Mouse (Mus musculus): ENCODE data around the gene Pamr1. TPM values are rescaled to one million over a fixed set of nuclear protein-coding genes. Genes with fewer than 3 reads are reported as not detected.

Gene Pamr1
- polyA plus RNA-seq, 1 experiment = not detected

DNA sequence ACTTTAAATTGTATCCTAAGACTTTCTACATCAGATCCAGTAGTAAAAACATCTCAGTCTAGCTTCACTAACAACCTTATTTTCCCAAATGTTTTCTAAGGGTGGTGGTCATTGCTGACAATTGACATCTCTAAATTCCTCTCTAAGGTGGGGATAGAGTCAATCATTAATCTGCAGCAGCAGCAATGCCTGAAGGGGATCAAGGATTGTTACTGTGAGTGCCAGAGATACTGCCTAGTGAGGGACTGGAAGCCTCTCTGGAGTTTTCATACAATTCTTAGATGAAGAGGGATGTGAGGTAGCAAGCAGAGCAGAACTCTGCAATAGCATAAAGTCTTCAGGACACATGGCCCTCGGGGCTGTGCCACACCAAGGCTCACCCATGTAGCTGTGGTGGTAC, 14.0 kb downstream of the Pamr1 start:
- no peak for TF ChIP-seq GATA1 (IDR thresholded peaks at IDR 0.05; ENCODE audit: low read length)

GRCm38 (mm10) chr2:102579248-102579647, 29.4 kb downstream of the Pamr1 start:
- TF ChIP-seq GATA1 (IDR thresholded peaks at IDR 0.05; ENCODE audit: low read length) = no peak

- TF ChIP-seq GATA1 (IDR thresholded peaks at IDR 0.05; ENCODE audit: low read length) = no peak
Observed at GRCm38 (mm10) chr2:102589977-102590376, 40.2 kb downstream of the Pamr1 start.

DNA sequence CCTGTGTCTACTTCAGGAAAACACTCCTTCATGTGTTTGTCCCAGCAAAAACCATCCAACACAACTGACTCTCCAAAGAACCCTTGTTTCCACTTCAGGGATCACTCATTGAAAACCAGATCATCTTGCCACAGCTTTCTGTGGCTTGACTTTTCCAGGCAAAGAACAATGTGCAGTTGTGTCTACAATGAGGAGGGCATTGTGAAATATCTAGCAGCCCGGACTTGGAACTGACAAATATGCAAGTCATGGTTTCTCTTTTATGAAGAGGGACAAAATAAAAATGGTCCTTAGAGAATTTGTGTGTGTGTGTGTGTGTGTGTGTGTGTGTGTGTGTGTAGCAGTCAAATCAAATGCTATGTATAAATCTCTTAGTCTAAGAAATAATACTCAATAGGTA, 44.7 kb downstream of the Pamr1 start:
- TF ChIP-seq GATA1 (IDR thresholded peaks at IDR 0.05; ENCODE audit: low read length) = no peak

- TF ChIP-seq GATA1 (IDR thresholded peaks at IDR 0.05; ENCODE audit: low read length) = no peak
Observed at GRCm38 (mm10) chr2:102595395-102596130, 45.8 kb downstream of the Pamr1 start.

DNA sequence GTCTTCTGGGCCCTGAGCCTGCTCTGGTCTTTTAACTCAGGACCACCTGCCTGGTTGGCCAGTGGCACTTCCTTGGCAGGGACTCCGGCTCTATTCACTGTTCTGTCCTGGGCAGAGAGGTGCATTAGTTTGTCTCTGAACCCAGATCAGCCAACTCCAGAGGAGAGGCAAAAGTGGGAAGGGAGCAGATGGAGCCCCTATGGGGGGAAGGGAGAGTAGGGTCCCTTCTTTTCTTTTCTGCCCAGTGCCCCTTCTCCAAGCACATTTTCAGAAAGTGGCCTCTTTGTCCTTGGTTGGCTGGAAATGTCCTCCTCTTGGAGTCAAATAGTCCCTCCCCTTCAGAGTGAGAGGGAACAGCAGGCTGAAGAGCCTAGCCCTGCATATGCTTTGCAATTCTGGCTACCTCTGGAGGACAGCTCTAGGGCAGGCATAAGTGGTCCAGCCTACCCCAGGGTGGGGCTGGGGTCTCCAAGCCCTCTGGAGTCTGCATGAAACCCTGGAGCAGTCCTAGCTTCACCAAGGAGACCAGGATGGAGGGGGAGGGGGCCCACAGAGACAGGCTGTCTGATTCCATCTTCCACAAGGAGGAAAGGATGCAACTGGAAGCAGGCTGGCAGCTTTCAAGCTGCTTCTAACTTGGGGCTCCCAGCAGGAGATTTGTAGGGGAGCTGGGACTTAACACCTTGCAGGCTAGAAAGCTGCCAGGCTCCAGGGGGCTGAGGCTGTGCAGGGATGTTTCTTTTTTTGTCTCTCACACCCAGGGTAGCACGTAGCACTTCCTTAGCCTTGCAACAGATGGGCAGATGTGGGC, 49.3 kb downstream of the Pamr1 start:
- no peak for TF ChIP-seq GATA1 (IDR thresholded peaks at IDR 0.05; ENCODE audit: low read length)

DNA sequence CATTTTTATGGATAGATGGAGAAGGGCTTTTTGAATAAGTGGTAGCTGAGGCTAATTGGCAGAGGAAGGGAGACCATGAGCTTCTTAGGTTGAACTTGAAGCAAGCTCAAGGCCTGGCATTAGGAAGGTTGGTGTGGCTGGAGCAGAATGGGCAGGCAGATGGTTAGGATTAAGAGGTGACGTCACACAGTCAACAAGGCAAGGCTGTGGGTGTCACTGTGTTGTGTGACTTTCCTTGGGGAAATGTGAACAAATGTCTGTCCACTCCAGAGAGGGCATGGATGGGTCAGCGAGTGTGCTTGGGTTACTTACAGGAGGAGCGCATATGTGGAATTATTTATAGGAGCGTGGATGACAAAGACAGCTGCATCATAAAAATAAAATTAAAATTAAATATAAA, 50.7 kb downstream of the Pamr1 start:
- no peak for TF ChIP-seq GATA1 (IDR thresholded peaks at IDR 0.05; ENCODE audit: low read length)

GRCm38 (mm10) chr2:102610485-102610884, 60.7 kb downstream of the Pamr1 start:
- no peak for TF ChIP-seq GATA1 (IDR thresholded peaks at IDR 0.05; ENCODE audit: low read length)

DNA sequence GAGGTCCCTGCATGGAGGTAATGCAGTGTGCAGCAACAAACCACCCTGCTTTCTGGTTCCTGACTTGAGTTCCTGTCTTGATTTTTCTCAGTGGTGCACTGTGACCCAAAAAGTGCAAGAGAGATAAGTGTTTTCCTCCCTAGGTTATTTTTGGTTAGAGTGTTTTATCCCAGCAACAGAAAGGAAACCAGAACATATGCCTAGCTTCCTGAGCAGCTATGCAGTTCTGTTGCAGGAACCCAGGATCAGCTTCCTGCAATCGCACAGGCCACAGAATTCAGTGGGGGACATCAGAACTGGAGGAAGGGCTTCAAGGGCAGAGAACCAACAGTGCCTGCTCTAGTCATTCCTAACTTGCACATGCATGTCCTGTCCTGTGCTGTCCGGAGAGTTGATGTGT, 66.8 kb downstream of the Pamr1 start:
- no peak for TF ChIP-seq GATA1 (IDR thresholded peaks at IDR 0.05; ENCODE audit: low read length)

GRCm38 (mm10) chr2:102620744-102621429, 71.1 kb downstream of the Pamr1 start:
- TF ChIP-seq GATA1 (IDR thresholded peaks at IDR 0.05; ENCODE audit: low read length) = no peak

DNA sequence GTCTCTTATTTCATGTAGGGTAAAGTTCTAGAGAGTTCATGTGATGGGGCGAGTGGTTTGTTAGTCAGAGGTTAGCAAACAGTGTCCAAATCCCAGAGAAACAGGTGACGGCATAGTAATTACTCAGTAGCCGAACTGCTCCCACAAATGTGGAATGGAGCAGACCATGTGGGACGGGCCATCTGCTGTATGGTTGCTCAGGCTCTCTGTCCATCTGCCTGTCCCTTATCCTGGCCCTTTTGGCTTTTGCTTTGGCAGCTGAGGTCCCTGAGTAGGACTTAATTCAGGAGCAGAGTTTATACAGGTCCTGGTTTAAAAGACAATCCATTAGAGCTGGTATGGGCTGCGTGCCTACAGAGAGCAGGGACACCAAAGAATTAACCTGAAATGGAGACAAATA, 72.4 kb downstream of the Pamr1 start:
- TF ChIP-seq GATA1 (IDR thresholded peaks at IDR 0.05; ENCODE audit: low read length) = no peak

GRCm38 (mm10) chr2:102622943-102623342, 73.1 kb downstream of the Pamr1 start:
- no peak for TF ChIP-seq GATA1 (IDR thresholded peaks at IDR 0.05; ENCODE audit: low read length)

DNA sequence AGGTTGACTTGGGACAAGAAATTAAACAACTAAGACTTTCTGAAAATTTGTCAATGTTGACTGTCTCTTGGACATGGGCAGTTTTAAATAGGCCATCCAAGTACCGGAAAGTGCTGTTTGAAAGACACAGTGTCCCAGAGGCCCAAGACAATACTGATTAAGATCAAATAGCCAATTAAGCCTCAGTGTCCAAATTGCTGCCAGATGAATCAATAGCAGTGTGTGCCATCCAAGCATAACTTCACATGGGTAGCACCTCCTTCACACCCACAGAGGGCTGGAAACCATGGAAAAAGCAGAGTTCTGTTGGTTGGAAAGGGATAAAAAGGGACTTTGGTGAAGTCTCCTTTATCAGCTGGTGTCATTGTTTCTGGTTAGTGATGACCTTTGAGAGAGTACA, 74.7 kb downstream of the Pamr1 start:
- no peak for TF ChIP-seq GATA1 (IDR thresholded peaks at IDR 0.05; ENCODE audit: low read length)

GRCm38 (mm10) chr2:102632361-102632760, 82.5 kb downstream of the Pamr1 start:
- TF ChIP-seq GATA1 (IDR thresholded peaks at IDR 0.05; ENCODE audit: low read length) = no peak

DNA sequence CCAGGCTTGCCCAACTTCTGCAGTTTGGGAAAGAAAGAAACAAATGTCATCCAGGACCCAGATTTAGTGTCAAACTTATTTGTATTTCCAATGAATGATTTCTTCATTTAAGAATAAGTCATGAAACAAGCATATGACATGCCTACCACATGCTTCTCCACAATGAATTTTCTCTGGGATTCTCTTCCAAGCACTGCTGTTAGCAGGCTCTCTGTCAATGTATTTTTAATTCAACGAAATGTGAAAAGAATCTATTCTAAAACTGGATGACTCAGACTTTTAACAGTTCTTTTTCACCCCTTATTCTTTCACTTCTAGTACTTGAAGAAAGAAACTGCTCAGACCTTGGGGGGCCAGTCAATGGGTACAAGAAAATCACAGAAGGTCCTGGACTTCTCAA, 84.2 kb downstream of the Pamr1 start:
- no peak for TF ChIP-seq GATA1 (IDR thresholded peaks at IDR 0.05; ENCODE audit: low read length)

DNA sequence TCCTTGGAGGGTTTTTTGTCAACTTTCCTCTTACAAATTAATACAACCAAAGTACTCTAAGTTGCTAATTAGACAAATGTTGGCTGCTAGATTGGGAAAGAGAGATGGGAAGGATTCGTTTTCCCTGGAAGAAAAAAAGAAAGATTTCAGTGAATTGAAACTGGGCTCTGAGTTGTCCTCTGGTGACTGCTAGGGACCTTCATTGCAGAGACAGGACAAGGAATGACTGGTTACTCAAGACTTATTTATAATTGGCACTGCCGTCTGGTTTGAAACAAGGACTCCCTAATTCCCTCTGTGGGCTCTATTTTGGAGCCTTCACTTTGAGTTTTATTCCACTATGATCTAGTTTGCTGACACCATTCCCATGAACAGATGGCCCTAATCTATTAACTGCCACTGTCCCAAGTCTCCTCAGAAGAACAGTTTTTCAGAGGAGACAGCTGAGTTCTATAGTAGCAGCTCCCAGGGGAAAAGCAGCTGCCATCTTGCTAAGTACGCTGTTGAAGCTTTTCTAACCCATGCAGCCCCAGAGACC, 85.8 kb downstream of the Pamr1 start:
- TF ChIP-seq GATA1 (IDR thresholded peaks at IDR 0.05; ENCODE audit: low read length) = no peak

Measured in G1E-ER4 (cell line).